Mouse (Mus musculus) neural tube, embryonic 11.5 days (tissue): ENCODE data around the gene Gm45233. TPM values are rescaled to one million over a fixed set of nuclear protein-coding genes. Genes with fewer than 3 reads are reported as not detected.

ENCODE experiments used
- ATAC-seq: fragments of 200-750 bp; cut with Nextera tagmentation; 2 replicates; pipeline ENCODE4 v1.8.0; 2017; ENCODE audit warnings: moderate number of reproducible peaks, mild to moderate bottlenecking, moderate TSS enrichment, moderate library complexity; ENCODE audit not compliant: insufficient read depth, low FRiP score, low TSS enrichment
- DNase-seq: peaks from one replicate; pipeline ENCODE4 v3.0.0-alpha.2; 2015; ENCODE audit warnings: low spot score
- H3K27ac ChIP-seq: fragments of 300-500 bp; sonication (generic); 2 replicates; pipeline ENCODE4 v1.5.1; 2014; ENCODE audit warnings: low read depth, mild to moderate bottlenecking, low read length
- H3K27me3 ChIP-seq: fragments of 300-500 bp; sonication (generic); 2 replicates; pipeline ENCODE4 v1.6.1; 2014; ENCODE audit warnings: mild to moderate bottlenecking, low read length, mixed read lengths; ENCODE audit not compliant: control insufficient read depth, insufficient read depth
- H3K36me3 ChIP-seq: fragments of 300-500 bp; sonication (generic); 2 replicates; pipeline ENCODE4 v1.6.1; 2014; ENCODE audit warnings: mild to moderate bottlenecking, low read length, moderate library complexity, mixed read lengths; ENCODE audit not compliant: control insufficient read depth, insufficient read depth
- H3K4me1 ChIP-seq: fragments of 300-500 bp; sonication (generic); 2 replicates; pipeline ENCODE4 v1.6.1; 2014; ENCODE audit warnings: low read length, mixed read lengths; ENCODE audit not compliant: control insufficient read depth, insufficient read depth
- H3K4me2 ChIP-seq: fragments of 300-500 bp; sonication (generic); 2 replicates; pipeline ENCODE4 v1.6.1; 2014; ENCODE audit warnings: low read depth, mild to moderate bottlenecking, moderate library complexity
- H3K4me3 ChIP-seq: fragments of 300-500 bp; sonication (generic); 2 replicates; pipeline ENCODE4 v1.5.1; 2014; ENCODE audit warnings: low read depth, low read length
- H3K9ac ChIP-seq: fragments of 300-500 bp; sonication (generic); 2 replicates; pipeline ENCODE4 v1.6.1; 2014; ENCODE audit warnings: mild to moderate bottlenecking, low read length
- H3K9me3 ChIP-seq: fragments of 300-500 bp; sonication (generic); 2 replicates; pipeline ENCODE4 v1.6.1; 2016; ENCODE audit warnings: low read length; ENCODE audit not compliant: control insufficient read depth
- WGBS: fragments of 180-500 bp; shearing (Covaris S2); extraction: QIAGEN DNeasy Blood & Tissue Kit; methylation state at CpG from one replicate; pipeline ENCODE4 v1.1.7; 2014; 5-methylcytosine and 5-hydroxymethylcytosine counted together
- microRNA-seq: library from miRNA; unstranded; fragments of <30 nt; microRNA quantifications from one replicate; pipeline ENCODE4, GENCODE M21; 2016
- polyA plus RNA-seq: library from polyadenylated mRNA; unstranded; fragments of >200 nt; fragmentation: Nextera tagmentation; extraction: Ambion mirVana; gene quantifications from 2 replicates; pipeline ENCODE4 v1.2.1, GENCODE M21; 2014

Gene Gm45233
- polyA plus RNA-seq, 1 experiment from 2014 or later, result not detected

- DNase-seq (peak; percentile 71), ATAC-seq (peak; percentile 60; the same call in 1 of the 2 replicates)
- no peaks in the 10 kb centered on the region for H3K4me1 ChIP-seq
- no peak overlapping the region for H3K4me2 ChIP-seq
- 12% methylated on average over 21 of the region's 21 CpGs for WGBS
- no peak overlapping the region for H3K4me3 ChIP-seq
- H3K36me3 ChIP-seq, result no peaks in the 10 kb centered on the region
- H3K27ac ChIP-seq, result no peak overlapping the region
- no peaks in the 10 kb centered on the region for H3K27me3 ChIP-seq
- no peaks in the 10 kb centered on the region for H3K9me3 ChIP-seq
- no peak overlapping the region for H3K9ac ChIP-seq
Observed at GRCm38 (mm10) chr7:43495343-43496021, 51.6 kb downstream of the Gm45233 start.

- ATAC-seq, result no peak
- Histone ChIP-seq H3K9me3 (no peaks in the 10 kb centered on the region), H3K4me1 (no peaks in the 10 kb centered on the region), H3K4me3 (no peak overlapping the region), H3K27me3 (no peaks in the 10 kb centered on the region), H3K4me2 (no peak overlapping the region), H3K9ac (no peak overlapping the region), H3K27ac (no peak overlapping the region), H3K36me3 (no peaks in the 10 kb centered on the region)
- no peak for DNase-seq
- WGBS, result 54% methylated on average over 4 of the region's 4 CpGs
Observed at GRCm38 (mm10) chr7:43511707-43512478, 68.0 kb downstream of the Gm45233 start.

GRCm38 (mm10) chr7:43512519-43512918 lies 68.6 kb downstream of the Gm45233 start:
- Histone ChIP-seq H3K4me1 (no peaks in the 10 kb centered on the region), H3K4me2 (no peak overlapping the region), H3K27ac (no peak overlapping the region), H3K9ac (no peak overlapping the region), H3K36me3 (no peaks in the 10 kb centered on the region), H3K9me3 (no peaks in the 10 kb centered on the region), H3K4me3 (no peak overlapping the region), H3K27me3 (no peaks in the 10 kb centered on the region)
- 67% methylated on average over 4 of the region's 4 CpGs for WGBS
- DNase-seq (no peak), ATAC-seq (no peak)

Small RNA genes lying within 50 kb of the gene (microRNA-seq; reads per million reads assigned to microRNA genes)
- 1.6 reads per million for gene Mir7051

Other genes starting within 250 kb of the Gm45233 start
- 16.6 and 17.3 TPM in 2 replicates for gene Zfp715, start 130.8 kb upstream of the Gm45233 start, polyA plus RNA-seq
- 0.13 and 0.53 TPM in 2 replicates for gene Siglecf, start 92.8 kb upstream of the Gm45233 start, polyA plus RNA-seq
- gene Siglecg, start 35.9 kb upstream of the Gm45233 start, polyA plus RNA-seq, result 0.08 and 0.19 TPM in 2 replicates
- not detected in 2 replicates for gene Lim2, start 16.5 kb upstream of the Gm45233 start, polyA plus RNA-seq
- not detected in 2 replicates for gene Nkg7, start 7.1 kb upstream of the Gm45233 start, polyA plus RNA-seq
- not detected in 2 replicates for gene Cldnd2, start 3.3 kb upstream of the Gm45233 start, polyA plus RNA-seq
- 207 and 224 TPM in 2 replicates for gene Etfb, start within 50 bp of the Gm45233 start, polyA plus RNA-seq
- 2.0 and 4.0 TPM in 2 replicates for gene Vsig10l, start 19.0 kb downstream of the Gm45233 start, polyA plus RNA-seq
- gene Iglon5, start 45.9 kb downstream of the Gm45233 start, polyA plus RNA-seq, result 2.4 and 2.7 TPM in 2 replicates
- gene 4931406B18Rik, start 61.8 kb downstream of the Gm45233 start, polyA plus RNA-seq, result not detected in 2 replicates
- 1.2 and 1.3 TPM in 2 replicates for gene Cd33, start 100.3 kb downstream of the Gm45233 start, polyA plus RNA-seq
- 7.7 and 8.9 TPM in 2 replicates for gene Zfp658, start 118.1 kb downstream of the Gm45233 start, polyA plus RNA-seq
- 18.4 and 19.3 TPM in 2 replicates for gene Zfp719, start 135.5 kb downstream of the Gm45233 start, polyA plus RNA-seq
- gene Zfp819, start 163.0 kb downstream of the Gm45233 start, polyA plus RNA-seq, result 0.25 and 0.64 TPM in 2 replicates
- gene Ceacam18, start 190.6 kb downstream of the Gm45233 start, polyA plus RNA-seq, result not detected in 2 replicates
- gene Siglece, start 216.0 kb downstream of the Gm45233 start, polyA plus RNA-seq, result 0.34 TPM in 1 of 2 replicates, not detected in the other
- 11.0 and 11.6 TPM in 2 replicates for gene Ctu1, start 227.9 kb downstream of the Gm45233 start, polyA plus RNA-seq
- gene Klk14, start 246.3 kb downstream of the Gm45233 start, polyA plus RNA-seq, result not detected in 2 replicates